Mouse (Mus musculus) stomach, embryonic 16.5 days (tissue): Measurements from ENCODE around the gene E130208F15Rik. TPM values are rescaled to one million over a fixed set of nuclear protein-coding genes. Genes with fewer than 3 reads are reported as not detected.

Experiments
- ATAC-seq: fragments of 200-750 bp; cut with Nextera tagmentation; 2 replicates; pipeline ENCODE4 v1.8.0; 2017; ENCODE audit warnings: moderate number of reproducible peaks, moderate TSS enrichment; ENCODE audit not compliant: insufficient read depth, low FRiP score
- H3K27ac ChIP-seq: fragments of 300-500 bp; sonication (generic); 2 replicates; pipeline ENCODE4 v1.5.1; 2014; ENCODE audit warnings: low read length
- H3K27me3 ChIP-seq: fragments of 300-500 bp; sonication (generic); 2 replicates; pipeline ENCODE4 v1.6.1; 2014; ENCODE audit warnings: low read length, control low read depth, mixed read lengths; ENCODE audit not compliant: control insufficient read depth, insufficient read depth
- H3K36me3 ChIP-seq: fragments of 300-500 bp; sonication (generic); 2 replicates; pipeline ENCODE4 v1.6.1; 2014; ENCODE audit warnings: low read length; ENCODE audit not compliant: control insufficient read depth, insufficient read depth
- H3K4me1 ChIP-seq: fragments of 300-500 bp; sonication (generic); 2 replicates; pipeline ENCODE4 v1.6.1; 2014; ENCODE audit warnings: low read length, control low read depth, mixed read lengths; ENCODE audit not compliant: control insufficient read depth, insufficient read depth
- H3K4me2 ChIP-seq: fragments of 300-500 bp; sonication (generic); 2 replicates; pipeline ENCODE4 v1.6.1; 2014; ENCODE audit warnings: low read depth, low read length, mixed read lengths
- H3K4me3 ChIP-seq: fragments of 300-500 bp; sonication (generic); replicated peaks from 2 replicates; pipeline ENCODE4 v1.5.1; 2014; ENCODE audit warnings: mild to moderate bottlenecking, low read length
- H3K9ac ChIP-seq: fragments of 300-500 bp; sonication (generic); 2 replicates; pipeline ENCODE4 v1.6.1; 2014; ENCODE audit warnings: low read length
- H3K9me3 ChIP-seq: fragments of 300-500 bp; sonication (generic); replicated peaks from 2 replicates; pipeline ENCODE4 v1.6.1; 2016; ENCODE audit warnings: low read length, control low read depth; ENCODE audit not compliant: control insufficient read depth
- WGBS: fragments of 180-500 bp; shearing (Covaris S2); extraction: QIAGEN DNeasy Blood & Tissue Kit; methylation state at CpG from one replicate; pipeline ENCODE4 v1.1.7; 2014; 5-methylcytosine and 5-hydroxymethylcytosine counted together
- polyA plus RNA-seq: library from polyadenylated mRNA; unstranded; fragments of >200 nt; fragmentation: Nextera tagmentation; extraction: Ambion mirVana; gene quantifications from 2 replicates; pipeline ENCODE4 v1.2.1, GENCODE M21; 2015

E130208F15Rik gene
- polyA plus RNA-seq, 1 experiment from 2014 or later = not detected

GRCm38 (mm10) chr7:30296816-30297215 lies 24.7 kb upstream of the E130208F15Rik start:
- ATAC-seq = no peak
- Histone ChIP-seq H3K36me3 (no peaks in the 10 kb centered on the region), H3K27ac (no peak overlapping the region), H3K4me2 (no peak overlapping the region), H3K9ac (no peak overlapping the region), H3K27me3 (no peaks in the 10 kb centered on the region), H3K4me3 (no peak overlapping the region), H3K9me3 (no peaks in the 10 kb centered on the region), H3K4me1 (0 out of 2 replicates have a peak, but pooled peaks cover 10% of the 10 kb centered on the region)
- WGBS = 90% methylated on average over 15 of the region's 15 CpGs

DNA sequence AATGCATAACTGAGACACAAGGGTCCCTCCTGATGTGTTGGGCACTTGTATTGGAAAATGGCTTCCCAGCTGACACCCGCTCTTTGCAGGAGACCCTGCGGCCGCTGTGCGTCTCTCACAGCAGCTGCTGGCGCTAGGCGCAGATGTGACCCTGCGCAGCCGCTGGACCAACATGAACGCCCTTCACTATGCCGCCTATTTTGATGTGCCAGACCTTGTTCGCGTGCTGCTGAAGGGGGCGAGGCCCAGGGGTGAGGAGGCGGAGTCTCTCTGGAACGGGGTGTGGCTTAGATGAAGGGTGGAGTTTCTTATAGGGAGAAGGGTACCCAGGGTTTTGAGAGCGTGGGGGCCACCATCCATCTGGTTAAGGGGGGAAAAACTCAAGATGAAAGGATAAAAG lies 24.3 kb upstream of the E130208F15Rik start:
- 81% methylated on average over 16 of the region's 16 CpGs for WGBS
- no peak for ATAC-seq

DNA sequence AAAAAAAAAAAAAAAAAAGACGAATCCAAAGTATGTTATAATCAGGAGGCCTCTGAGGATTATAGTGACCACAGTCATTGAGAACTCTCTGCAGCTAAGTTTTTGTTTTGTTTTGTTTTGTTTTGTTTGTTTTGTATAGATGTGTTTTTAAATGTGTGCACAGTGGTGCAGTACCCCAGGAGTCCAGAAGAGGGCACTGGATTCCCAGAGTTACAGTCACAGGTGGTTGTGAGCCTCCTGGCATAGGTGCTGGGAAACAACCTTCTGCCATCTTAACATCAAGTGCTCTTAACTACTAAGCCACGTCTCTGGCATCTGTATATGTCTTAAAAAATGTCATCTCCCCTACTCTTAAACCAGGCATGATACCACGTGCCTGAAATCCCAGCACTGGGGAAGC lies 20.6 kb upstream of the E130208F15Rik start:
- no peak for ATAC-seq
- Histone ChIP-seq H3K27ac (no peak overlapping the region), H3K9ac (no peak overlapping the region), H3K4me1 (no peaks in the 10 kb centered on the region), H3K36me3 (0 out of 2 replicates have a peak, but pooled peaks cover 2% of the 10 kb centered on the region), H3K9me3 (no peaks in the 10 kb centered on the region), H3K27me3 (no peaks in the 10 kb centered on the region), H3K4me3 (no peak overlapping the region), H3K4me2 (no peak overlapping the region)
- 48% methylated on average over 3 of the region's 3 CpGs for WGBS

More for the DNA sequence above, 24.3 kb upstream of the E130208F15Rik start:
- no peaks in the 10 kb centered on the region for H3K36me3 ChIP-seq
- H3K9ac ChIP-seq = no peak overlapping the region
- no peaks in the 10 kb centered on the region for H3K9me3 ChIP-seq
- H3K4me2 ChIP-seq = no peak overlapping the region
- H3K27ac ChIP-seq = no peak overlapping the region
- no peaks in the 10 kb centered on the region for H3K27me3 ChIP-seq
- no peak overlapping the region for H3K4me3 ChIP-seq
- 0 out of 2 replicates have a peak, but pooled peaks cover 6% of the 10 kb centered on the region for H3K4me1 ChIP-seq

- Histone ChIP-seq H3K4me3 (no peak overlapping the region), H3K9me3 (no peaks in the 10 kb centered on the region)
- 91% methylated on average over 16 of the region's 16 CpGs for WGBS
Observed at GRCm38 (mm10) chr7:30306083-30306779, 15.3 kb upstream of the E130208F15Rik start.

DNA sequence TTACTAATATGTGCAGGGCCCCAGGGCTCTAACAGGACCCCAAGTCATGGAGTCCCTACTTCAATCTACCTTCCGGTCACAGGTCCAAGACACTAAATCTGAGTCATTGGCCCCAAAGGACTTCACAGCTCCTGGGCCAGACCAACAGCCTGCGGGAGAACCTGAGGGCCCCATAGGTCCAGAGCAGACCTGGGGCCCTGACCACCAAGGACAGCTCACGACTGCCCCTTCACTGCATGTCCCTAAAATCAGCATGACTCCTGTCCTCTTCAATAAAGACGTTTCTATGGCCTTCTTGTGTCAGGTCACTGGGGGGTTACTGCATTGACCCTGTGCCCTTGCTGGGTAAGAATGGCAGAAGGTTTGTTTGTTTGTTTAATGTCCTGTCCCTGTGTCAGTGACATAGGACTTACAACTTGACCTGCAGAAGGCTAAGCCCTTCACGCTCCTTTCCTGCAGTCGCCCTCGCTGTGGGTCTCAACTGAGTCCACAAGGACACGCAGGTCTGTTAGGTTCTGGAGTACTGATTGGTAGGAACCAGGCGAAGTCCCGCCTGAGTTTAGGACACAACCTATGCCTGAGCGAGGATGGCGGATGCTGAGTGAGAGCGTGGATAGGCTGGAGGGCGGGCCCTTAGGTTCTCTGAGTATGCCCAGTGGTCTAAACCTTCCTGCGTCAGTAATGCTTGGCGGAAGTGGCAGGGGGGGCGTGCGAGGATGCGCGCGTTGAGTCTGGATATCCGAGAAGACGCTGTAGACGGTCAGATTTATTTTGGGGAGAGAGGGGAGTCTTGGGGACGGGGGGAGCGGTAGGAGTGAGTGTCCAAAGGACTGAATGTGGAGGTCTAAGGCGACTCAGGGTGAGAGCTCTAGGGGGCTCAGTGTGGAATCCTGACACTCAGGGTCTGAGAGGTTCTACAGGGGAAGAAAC lies 13.2 kb upstream of the E130208F15Rik start, which contains the start of gene Alkbh6:
Gene Alkbh6 (plus strand): TSS at position 642 of the 930 bp plus-strand sequence.
- H3K9me3 ChIP-seq = no peaks in the 10 kb centered on the region
- peak within 1 kb of the TSS; percentile 49 for H3K27ac ChIP-seq
- peak; percentile 99 for ATAC-seq
- H3K4me2 ChIP-seq = peak within 1 kb of the TSS; percentile 92
- peak within 1 kb of the TSS; percentile 82 for H3K4me3 ChIP-seq
- WGBS = 5% methylated on average over 27 of the region's 27 CpGs
- H3K36me3 ChIP-seq = no peaks in the 10 kb centered on the region
- H3K4me1 ChIP-seq = peaks cover 13% of the 10 kb centered on the region
- H3K27me3 ChIP-seq = no peaks in the 10 kb centered on the region
- peak within 1 kb of the TSS; percentile 86 for H3K9ac ChIP-seq

More at GRCm38 (mm10) chr7:30306083-30306779, 15.3 kb upstream of the E130208F15Rik start:
- Histone ChIP-seq H3K27me3 (no peaks in the 10 kb centered on the region), H3K9ac (no peak overlapping the region), H3K4me1 (peaks cover 13% of the 10 kb centered on the region), H3K36me3 (0 out of 2 replicates have a peak, but pooled peaks cover 2% of the 10 kb centered on the region), H3K4me2 (no peak overlapping the region), H3K27ac (no peak overlapping the region)
- ATAC-seq = no peak

DNA sequence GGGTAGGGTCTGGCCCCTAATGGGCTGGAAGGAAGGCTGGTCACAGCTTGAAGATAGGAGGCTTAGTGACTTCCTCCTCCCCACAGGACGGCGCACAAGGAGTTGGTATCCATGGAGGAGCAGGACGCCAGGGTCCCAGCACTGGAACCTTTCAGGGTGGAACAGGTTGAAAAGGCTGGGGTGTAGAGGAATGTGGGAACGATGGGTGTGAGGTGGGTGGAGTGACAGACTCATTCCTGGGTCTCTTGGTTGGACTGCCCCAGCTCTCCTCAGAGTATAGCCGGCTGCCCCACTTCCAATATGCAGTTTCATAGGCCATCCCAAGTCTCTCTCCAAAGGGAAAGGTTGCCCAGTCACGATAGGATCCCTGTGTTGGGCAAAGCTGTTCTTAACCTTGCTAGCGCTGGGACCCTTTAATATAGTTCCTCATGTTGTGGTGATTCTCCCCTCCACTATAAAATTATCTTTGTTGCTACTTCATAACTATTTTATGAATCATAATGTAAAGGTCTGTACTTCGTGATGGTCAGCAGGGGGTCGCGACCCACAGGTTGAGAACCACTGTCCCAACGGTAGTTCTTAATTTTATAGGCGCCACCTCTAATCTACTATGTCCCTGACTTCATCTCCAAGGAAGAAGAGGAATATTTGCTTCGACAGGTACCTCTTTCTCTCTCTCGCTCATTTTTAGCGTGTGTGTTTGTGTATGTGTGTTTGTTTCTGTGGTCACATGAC lies 12.0 kb upstream of the E130208F15Rik start:
- peak overlapping the region; percentile 49; the same call in 1 of the 2 replicates for H3K27ac ChIP-seq

DNA sequence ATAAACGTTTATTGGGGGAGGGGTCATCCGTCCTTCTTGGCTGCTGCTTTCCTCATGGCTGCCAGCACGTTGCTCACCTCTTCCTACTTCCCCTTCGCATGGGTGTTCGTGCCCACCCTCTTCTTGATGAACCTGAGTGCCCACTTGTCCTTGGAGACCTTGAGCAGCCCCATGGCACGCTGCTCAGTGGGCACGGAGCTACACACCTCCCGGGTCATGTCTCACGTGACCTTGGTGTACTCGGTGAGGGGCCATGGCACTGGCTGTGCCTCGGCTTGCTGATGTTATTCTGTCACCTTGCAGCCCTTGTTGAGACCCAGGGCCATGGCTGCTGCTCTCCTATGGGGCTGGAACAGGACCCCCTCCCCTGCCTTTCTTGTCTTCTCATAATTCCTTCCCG lies 11.4 kb upstream of the E130208F15Rik start:
- H3K36me3 ChIP-seq = no peaks in the 10 kb centered on the region
- no peak for ATAC-seq
- H3K4me1 ChIP-seq = peaks cover 14% of the 10 kb centered on the region
- H3K4me3 ChIP-seq = no peak overlapping the region
- H3K9ac ChIP-seq = no peak overlapping the region
- no peaks in the 10 kb centered on the region for H3K9me3 ChIP-seq
- no peak overlapping the region for H3K4me2 ChIP-seq
- WGBS = 79% methylated on average over 12 of the region's 12 CpGs
- H3K27me3 ChIP-seq = no peaks in the 10 kb centered on the region
- H3K27ac ChIP-seq = no peak overlapping the region

More for the DNA sequence above, 12.0 kb upstream of the E130208F15Rik start:
- Histone ChIP-seq H3K9ac (peak overlapping the region; percentile 86), H3K9me3 (no peaks in the 10 kb centered on the region), H3K4me2 (peak overlapping the region; percentile 92), H3K36me3 (no peaks in the 10 kb centered on the region), H3K27me3 (no peaks in the 10 kb centered on the region), H3K4me3 (peak overlapping the region; percentile 82), H3K4me1 (peaks cover 13% of the 10 kb centered on the region)
- WGBS = 58% methylated on average over 15 of the region's 15 CpGs
- no peak for ATAC-seq

DNA sequence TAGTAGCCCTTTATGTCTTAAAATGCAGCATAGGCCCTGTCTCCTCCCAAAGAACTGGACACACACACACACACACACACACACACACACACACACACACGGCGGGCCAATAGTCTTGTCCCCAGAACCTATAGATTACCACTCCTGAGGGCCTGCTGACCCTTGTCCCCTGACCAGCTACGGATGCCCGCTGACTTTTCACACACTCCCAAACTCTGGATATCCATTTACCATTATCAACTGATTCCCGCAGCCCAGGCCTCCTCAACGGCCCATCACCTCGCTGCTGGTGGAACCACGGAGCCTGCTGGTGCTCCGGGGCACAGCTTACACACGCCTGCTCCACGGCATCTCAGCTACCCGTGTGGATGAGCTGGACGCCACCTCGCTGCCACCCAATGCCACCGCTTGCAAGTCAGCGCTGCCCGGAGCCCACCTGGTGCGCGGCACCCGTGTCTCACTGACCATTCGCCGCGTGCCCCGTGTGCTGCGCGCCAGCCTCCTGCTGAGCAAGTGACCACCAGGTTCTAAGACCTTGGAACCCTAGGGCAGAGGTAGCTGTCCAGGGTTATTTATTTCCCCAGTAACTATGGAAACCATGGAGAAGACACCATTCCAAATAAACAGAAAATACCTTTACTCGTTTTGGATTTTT lies 7.7 kb upstream of the E130208F15Rik start:
- 44% methylated on average over 27 of the region's 27 CpGs for WGBS
- Histone ChIP-seq H3K9me3 (no peaks in the 10 kb centered on the region), H3K36me3 (no peaks in the 10 kb centered on the region), H3K4me1 (peaks cover 11% of the 10 kb centered on the region), H3K27me3 (no peaks in the 10 kb centered on the region), H3K9ac (no peak overlapping the region), H3K4me3 (no peak overlapping the region), H3K4me2 (no peak overlapping the region), H3K27ac (no peak overlapping the region)
- ATAC-seq = no peak
